Mouse (Mus musculus) MEL (cell line): ENCODE results near the gene Stxbp1.

Experiments used
- CTCF ChIP-seq, 3 experiments: IDR thresholded peaks in 2 of 3; conservative IDR thresholded peaks in 1 of 3; 2 replicates each; pipeline ENCODE4 v1.5.1; 2011 to 2012; ENCODE audit warnings: low read length in 3 of 3, low read depth in 2 of 3, mild to moderate bottlenecking in 2 of 3, improper control_type of control experiment in 1 of 3, inconsistent platforms in 1 of 3, mixed read lengths in 1 of 3, moderate library complexity in 1 of 3; ENCODE audit not compliant: control insufficient read depth in 1 of 3, insufficient read depth in 1 of 3, poor library complexity in 1 of 3, severe bottlenecking in 1 of 3
- POLR2A ChIP-seq, 2 experiments: IDR thresholded peaks; 2 replicates each; pipeline ENCODE4 v1.6.1; 2011 to 2012; ENCODE audit warnings: low read length in 2 of 2, mild to moderate bottlenecking in 2 of 2, control low read depth in 1 of 2, improper control_type of control experiment in 1 of 2, low read depth in 1 of 2, moderate library complexity in 1 of 2; ENCODE audit not compliant: control insufficient read depth in 1 of 2, insufficient read depth in 1 of 2, poor library complexity in 1 of 2

DNA sequence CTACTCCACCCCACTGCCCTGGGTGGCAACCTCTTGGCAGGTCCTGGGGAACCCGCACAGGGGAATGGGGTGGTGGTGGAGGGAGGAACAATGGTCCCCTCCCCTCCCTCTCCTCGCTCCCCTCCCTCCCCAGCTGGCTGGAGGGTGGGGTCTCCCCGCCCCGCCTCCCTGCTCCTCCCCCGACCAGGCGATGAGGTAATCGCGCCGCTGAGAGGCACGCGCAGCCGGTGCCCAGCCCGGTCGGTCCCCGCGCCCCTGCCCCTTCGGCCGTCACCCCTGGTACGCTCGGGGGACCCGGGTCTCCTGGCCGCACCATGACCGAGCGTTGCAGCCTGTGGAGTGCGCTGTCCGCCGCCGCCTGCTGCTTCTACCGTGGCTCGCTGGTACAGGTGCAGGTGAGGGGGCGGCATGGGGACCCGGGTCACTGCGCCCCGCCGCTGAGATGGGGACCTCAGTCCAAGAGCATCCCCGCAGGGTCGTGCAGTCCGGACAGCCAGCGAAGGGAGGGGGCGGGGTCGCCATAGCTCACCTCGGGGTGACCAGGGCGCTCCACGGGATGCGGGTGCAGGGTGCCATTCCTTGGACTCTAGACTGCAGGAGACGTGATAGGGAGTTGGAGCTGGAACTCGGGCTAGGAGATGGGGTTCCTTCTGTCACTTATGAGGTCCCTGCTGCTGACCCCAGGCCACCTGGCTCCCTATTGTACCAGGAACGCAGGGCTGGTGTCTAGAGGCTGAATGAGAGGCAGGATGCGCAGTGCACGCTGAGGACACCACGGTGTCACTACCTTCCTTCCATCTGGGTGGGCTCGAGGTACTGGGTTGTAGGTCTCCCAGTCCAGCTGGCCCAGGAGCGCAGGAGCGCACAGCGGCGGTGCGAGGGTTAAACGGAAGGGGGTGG is 105.5 kb downstream of the Stxbp1 start:
- 0 out of 4 replicates have a peak, but pooled peaks of 1 of the 2 experiments have one; percentile 21 for TF ChIP-seq POLR2A (IDR thresholded peaks at IDR 0.05; ENCODE audit: control insufficient read depth in 1 of 2, insufficient read depth in 1 of 2, low read depth in 1 of 2, low read length in 2 of 2, poor library complexity in 1 of 2)
- no peak for TF ChIP-seq CTCF (IDR thresholded peaks at IDR 0.05 in 2 of 3, conservative IDR thresholded peaks at IDR 0.05 in 1 of 3; ENCODE audit: control insufficient read depth in 1 of 3, insufficient read depth in 1 of 3, low read depth in 2 of 3, low read length in 3 of 3, poor library complexity in 1 of 3, severe bottlenecking in 1 of 3)
